Mouse (Mus musculus): Measurements from ENCODE around the gene Pirb.
"Not testable (repeated sequence)": the region's sequence is repeated elsewhere in the genome, so short reads cannot be mapped to it uniquely, and the experiment has no call there.

GRCm38 (mm10) chr7:3732675-3733074 lies 12.5 kb upstream of the Pirb start:
- TF ChIP-seq CTCF (IDR thresholded peaks at IDR 0.05; ENCODE audit: borderline replicate concordance, insufficient read depth, low read depth, low read length); POLR2A (IDR thresholded peaks at IDR 0.05; ENCODE audit: borderline replicate concordance, insufficient read depth, low read length): not testable (repeated sequence)
